Mouse (Mus musculus) E14TG2a.4 (cell line): ENCODE results near the gene Acsm5.

Experiments
- CTCF ChIP-seq: conservative IDR thresholded peaks from 2 replicates; pipeline ENCODE4 v1.5.1; 2014; ENCODE audit warnings: low read length
- NANOG ChIP-seq: IDR thresholded peaks from 2 replicates; pipeline ENCODE4 v1.6.1; 2014; ENCODE audit warnings: borderline replicate concordance, low read length, mixed read lengths

DNA sequence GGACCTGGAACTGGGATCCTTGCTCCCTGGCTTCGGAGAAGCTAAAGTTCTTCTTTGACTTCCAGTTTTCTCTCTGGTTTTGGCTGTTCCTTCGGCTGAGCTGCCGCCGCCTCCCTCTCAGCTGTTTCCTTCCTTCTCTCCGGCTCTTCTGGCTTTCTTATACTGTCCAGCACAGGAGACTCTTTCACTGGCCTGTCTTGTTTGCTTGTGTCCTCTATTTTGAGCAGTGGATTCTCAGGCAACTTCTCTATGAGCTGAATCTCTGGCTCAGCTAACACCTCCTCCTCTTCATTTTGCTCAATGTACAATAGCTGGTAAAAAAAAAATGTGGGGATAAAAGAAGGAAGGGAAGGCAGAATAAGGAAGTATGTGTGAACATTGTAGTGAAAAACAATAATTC lies 32.6 kb upstream of the Acsm5 start:
- TF ChIP-seq CTCF, result no peak
- no peak for TF ChIP-seq NANOG
